Mouse (Mus musculus) thymus, adult 2 months (tissue): ENCODE measurements around the gene Chrna9. TPM values are rescaled to one million over a fixed set of nuclear protein-coding genes. Genes with fewer than 3 reads are reported as not detected.
"Not testable (repeated sequence)": the region's sequence is repeated elsewhere in the genome, so short reads cannot be mapped to it uniquely, and the experiment has no call there.

Source experiments
- DNase-seq: peaks from one replicate; pipeline ENCODE4 v3.0.0; 2021
- H3K27ac ChIP-seq: fragments of 200-500 bp; 2 replicates; pipeline ENCODE4 v1.5.1; 2012; ENCODE audit warnings: low read length, control low read depth; ENCODE audit not compliant: control insufficient read depth, insufficient read depth
- H3K27me3 ChIP-seq: fragments of 200-500 bp; 2 replicates; pipeline ENCODE4 v1.6.1; 2012; ENCODE audit warnings: mild to moderate bottlenecking, low read length, moderate library complexity, mixed read lengths; ENCODE audit not compliant: control insufficient read depth, insufficient read depth
- H3K36me3 ChIP-seq: fragments of 200-500 bp; 2 replicates; pipeline ENCODE4 v1.6.1; 2012; ENCODE audit warnings: mild to moderate bottlenecking, low read length, moderate library complexity; ENCODE audit not compliant: control insufficient read depth, insufficient read depth
- H3K4me1 ChIP-seq: fragments of 200-500 bp; replicated peaks from 2 replicates; pipeline ENCODE4 v1.6.1; 2012; ENCODE audit warnings: low read length; ENCODE audit not compliant: control insufficient read depth, insufficient read depth
- H3K4me3 ChIP-seq: fragments of 200-500 bp; 2 replicates; pipeline ENCODE4 v1.5.1; 2012; ENCODE audit warnings: mild to moderate bottlenecking, low read length, control low read depth, moderate library complexity; ENCODE audit not compliant: control insufficient read depth, insufficient read depth
- CTCF ChIP-seq: fragments of 200-500 bp; IDR thresholded peaks from 2 replicates; pipeline ENCODE4 v1.5.1; 2012; ENCODE audit warnings: mild to moderate bottlenecking, control low read depth, low read length, moderate library complexity, borderline replicate concordance; ENCODE audit not compliant: control insufficient read depth, poor library complexity, insufficient read depth; ENCODE audit errors: extremely low read depth
- POLR2A ChIP-seq: fragments of 200-500 bp; IDR thresholded peaks from 2 replicates; pipeline ENCODE4 v1.6.1; 2012; ENCODE audit warnings: mild to moderate bottlenecking, low read length, control low read depth, moderate library complexity; ENCODE audit not compliant: control insufficient read depth, poor library complexity, insufficient read depth; ENCODE audit errors: extremely low read depth
- WGBS: fragments of 180-500 bp; shearing (Covaris S2); methylation state at CpG from one replicate; pipeline ENCODE4 v1.1.7; 2018; 5-methylcytosine and 5-hydroxymethylcytosine counted together
- polyA plus RNA-seq: library from polyadenylated mRNA; depleted of rRNA; stranded (reverse); fragments of >200 nt; gene quantifications from 2 replicates; pipeline ENCODE4 v1.2.3, GENCODE M21; 2012

Chrna9 gene
- polyA plus RNA-seq, 1 experiment: 251 TPM

DNA sequence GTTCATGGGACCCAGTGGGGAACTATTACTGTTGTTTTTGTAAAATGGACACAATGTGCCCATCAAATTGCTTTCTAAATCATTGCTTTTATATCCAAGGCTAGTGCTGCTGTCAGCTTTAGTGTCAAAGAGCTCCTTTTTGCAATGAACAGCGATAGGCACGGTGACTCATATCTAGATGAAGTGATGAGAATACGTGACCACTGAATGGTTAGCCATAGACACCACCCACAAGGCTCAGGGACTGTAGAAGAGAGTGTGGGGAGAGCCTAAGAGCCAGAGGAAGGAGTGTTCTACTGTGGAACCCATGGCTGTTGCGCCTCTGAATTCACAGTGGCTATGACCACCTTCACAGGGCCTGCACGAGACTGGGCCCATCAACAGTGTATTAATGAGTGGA is 51.7 kb downstream of the Chrna9 start:
- H3K27me3 ChIP-seq: no peaks in the 10 kb centered on the region
- H3K36me3 ChIP-seq: no peaks in the 10 kb centered on the region
- no peak for DNase-seq
- no peak overlapping the region for H3K27ac ChIP-seq
- no peak overlapping the region for H3K4me3 ChIP-seq
- TF ChIP-seq CTCF (no peak), POLR2A (no peak)
- H3K4me1 ChIP-seq: no peaks in the 10 kb centered on the region
- 96% methylated on average over 5 of the region's 5 CpGs for WGBS

DNA sequence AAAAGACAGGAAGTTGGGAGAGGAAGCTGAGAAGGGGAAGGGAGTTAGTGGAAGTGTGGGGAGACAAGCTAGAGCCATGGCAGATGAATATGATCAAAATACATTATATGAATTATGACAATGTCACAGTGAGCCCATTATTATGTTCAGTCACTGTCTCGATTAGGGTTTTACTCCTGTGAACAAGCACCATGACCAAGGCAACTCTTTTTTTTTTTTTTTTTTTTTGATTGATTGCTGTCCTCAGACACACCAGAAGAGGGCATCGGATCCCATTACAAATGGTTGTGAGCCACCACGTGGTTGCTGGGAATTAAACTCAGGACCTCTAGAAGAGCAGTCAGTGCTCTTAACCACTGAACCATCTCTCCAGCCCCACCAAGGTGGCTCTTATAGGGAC is 52.3 kb downstream of the Chrna9 start:
- H3K36me3 ChIP-seq, H3K27ac ChIP-seq, H3K27me3 ChIP-seq, DNase-seq, H3K4me1 ChIP-seq, H3K4me3 ChIP-seq: not testable (repeated sequence)
- WGBS: 80% methylated on average over 3 of the region's 3 CpGs

DNA sequence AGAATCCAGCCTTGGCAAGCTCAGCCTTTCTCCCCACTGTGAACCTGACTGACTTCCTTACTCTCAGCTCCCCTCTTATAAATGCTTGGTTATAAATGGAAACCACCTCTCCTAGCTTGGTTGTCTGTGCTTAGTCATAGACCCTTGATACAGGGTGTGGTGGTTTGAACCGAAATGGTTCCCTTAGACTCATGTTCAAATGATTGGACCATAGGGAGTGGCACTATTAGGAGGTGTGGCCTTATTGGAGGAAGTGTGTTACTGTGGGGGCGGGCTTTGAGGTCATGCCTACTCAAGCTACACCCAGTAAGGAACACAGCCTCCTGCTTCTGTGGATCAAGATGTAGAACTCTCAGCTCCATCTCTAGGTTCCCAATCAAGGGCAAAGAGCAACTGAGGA is 56.5 kb downstream of the Chrna9 start:
- no peaks in the 10 kb centered on the region for H3K27me3 ChIP-seq
- H3K4me1 ChIP-seq: 0 out of 2 replicates have a peak, but pooled peaks cover 2% of the 10 kb centered on the region
- no peak overlapping the region for H3K27ac ChIP-seq
- no peak overlapping the region for H3K4me3 ChIP-seq
- no peaks in the 10 kb centered on the region for H3K36me3 ChIP-seq
- DNase-seq: no peak
- no peak for TF ChIP-seq POLR2A
- TF ChIP-seq CTCF: no peak
- 57% methylated on average over 2 of the region's 2 CpGs for WGBS

DNA sequence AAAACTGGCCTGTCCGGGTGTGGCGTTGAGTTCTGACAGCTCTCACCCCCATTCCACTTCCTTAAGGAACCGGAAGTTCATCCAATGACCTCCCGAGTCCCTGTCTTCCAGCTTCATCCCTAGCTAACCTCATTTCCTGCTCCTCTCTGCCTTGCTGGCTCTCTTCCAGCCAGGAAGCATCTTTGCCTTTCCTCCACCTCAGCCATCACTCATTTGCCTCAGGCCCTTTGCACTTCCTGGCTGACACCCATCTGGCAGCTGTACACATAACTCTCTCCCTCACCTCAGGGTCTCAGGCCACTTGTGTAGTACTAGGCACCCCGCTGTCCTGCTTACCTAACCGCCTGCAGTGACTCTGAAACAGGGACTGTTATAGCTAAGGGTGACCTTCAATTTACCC is 59.9 kb downstream of the Chrna9 start:
- TF ChIP-seq CTCF (no peak), POLR2A (no peak)
- no peaks in the 10 kb centered on the region for H3K27me3 ChIP-seq
- H3K27ac ChIP-seq: no peak overlapping the region
- DNase-seq: no peak
- H3K4me1 ChIP-seq: 0 out of 2 replicates have a peak, but pooled peaks cover 2% of the 10 kb centered on the region
- H3K4me3 ChIP-seq: no peak overlapping the region
- 85% methylated on average over 6 of the region's 6 CpGs for WGBS
- no peaks in the 10 kb centered on the region for H3K36me3 ChIP-seq

DNA sequence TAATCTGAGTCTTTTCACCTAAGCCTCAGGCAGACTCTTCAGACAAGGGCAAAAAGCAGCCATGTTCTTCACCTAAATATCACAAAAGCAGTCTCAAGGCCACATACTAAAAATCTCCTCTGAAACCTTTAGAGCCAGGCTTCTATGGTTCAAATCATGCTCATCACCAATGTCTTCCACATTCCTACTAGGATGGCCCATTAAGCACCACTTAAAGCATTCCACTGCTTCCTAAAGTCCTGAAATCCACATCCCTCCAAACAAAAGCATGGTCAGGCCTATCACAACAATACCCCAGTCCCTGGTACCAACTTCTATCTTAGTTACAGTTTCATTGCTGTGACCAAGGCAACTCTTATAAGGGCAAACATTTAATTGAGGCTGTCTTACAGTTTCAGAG is 63.1 kb downstream of the Chrna9 start:
- Histone ChIP-seq H3K4me3 (no peak overlapping the region), H3K27ac (no peak overlapping the region), H3K36me3 (no peaks in the 10 kb centered on the region), H3K27me3 (no peaks in the 10 kb centered on the region), H3K4me1 (peaks cover 11% of the 10 kb centered on the region)
- TF ChIP-seq CTCF (no peak), POLR2A (no peak)
- DNase-seq: no peak

DNA sequence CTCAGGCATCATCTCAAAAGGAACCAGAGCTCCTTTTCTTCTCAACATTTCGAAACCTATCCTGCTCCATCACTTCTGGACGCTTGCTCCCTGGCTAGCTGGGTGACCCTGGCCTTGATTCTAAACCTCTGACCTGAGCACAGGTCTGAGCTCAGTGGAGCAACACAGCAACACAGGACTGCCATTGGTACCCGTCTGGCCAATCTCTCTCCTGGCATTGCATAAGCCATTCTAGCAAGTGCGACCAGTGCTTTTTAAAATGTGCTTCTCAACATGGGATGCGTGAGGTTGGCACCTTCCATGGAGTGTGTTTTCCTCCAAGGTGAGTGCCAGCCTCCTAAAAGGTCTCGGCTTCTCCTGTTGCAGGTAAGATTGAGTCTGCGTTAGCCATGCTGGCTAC is 64.4 kb downstream of the Chrna9 start:
- H3K27me3 ChIP-seq: no peaks in the 10 kb centered on the region
- no peak overlapping the region for H3K27ac ChIP-seq
- no peak for DNase-seq
- 96% methylated on average over 7 of the region's 7 CpGs for WGBS
- H3K4me1 ChIP-seq: peaks cover 11% of the 10 kb centered on the region
- TF ChIP-seq POLR2A: no peak
- no peak for TF ChIP-seq CTCF
- H3K4me3 ChIP-seq: no peak overlapping the region
- no peaks in the 10 kb centered on the region for H3K36me3 ChIP-seq

DNA sequence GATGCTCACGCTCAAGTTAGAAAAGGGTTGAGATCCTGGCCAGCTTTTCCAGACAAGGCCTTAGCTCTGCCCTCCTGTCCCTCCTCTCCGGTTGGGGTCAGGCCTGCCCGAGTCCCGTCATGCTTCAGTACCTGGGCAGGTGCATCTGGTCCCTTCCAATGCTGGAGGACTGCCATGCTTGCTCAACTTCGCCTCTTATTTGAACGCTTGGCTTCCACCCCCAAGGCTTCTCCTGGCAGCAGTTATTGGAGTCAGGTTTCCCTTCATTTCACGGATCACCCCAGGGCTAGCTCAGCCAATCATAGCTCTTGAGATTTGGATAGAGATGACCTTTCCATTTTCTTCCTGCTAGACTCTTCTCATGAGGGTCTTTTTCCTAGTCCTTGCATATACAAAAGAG is 65.4 kb downstream of the Chrna9 start:
- H3K4me3 ChIP-seq: no peak overlapping the region
- WGBS: 91% methylated on average over 7 of the region's 7 CpGs
- DNase-seq: no peak
- H3K27me3 ChIP-seq: no peaks in the 10 kb centered on the region
- no peaks in the 10 kb centered on the region for H3K36me3 ChIP-seq
- peaks cover 12% of the 10 kb centered on the region for H3K4me1 ChIP-seq
- no peak for TF ChIP-seq POLR2A
- no peak for TF ChIP-seq CTCF
- no peak overlapping the region for H3K27ac ChIP-seq
